Mouse (Mus musculus) ES-E14 (cell line): ENCODE data around the gene Hoxc10. TPM values are rescaled to one million over a fixed set of nuclear protein-coding genes. Genes with fewer than 3 reads are reported as not detected.

ENCODE experiments used
- DNase-seq: peaks from one replicate; pipeline ENCODE4 v3.0.0-alpha.2; 2013; ENCODE audit warnings: low read depth, low spot score
- H3K27ac ChIP-seq: 2 replicates; pipeline ENCODE4 v1.5.1; 2012; ENCODE audit warnings: low read depth, mild to moderate bottlenecking, low read length, moderate library complexity, mixed read lengths; ENCODE audit not compliant: poor library complexity, insufficient read depth, severe bottlenecking
- H3K36me3 ChIP-seq: 2 replicates; pipeline ENCODE4 v1.6.1; 2012; ENCODE audit warnings: mild to moderate bottlenecking, low read length, moderate library complexity, mixed read lengths; ENCODE audit not compliant: control insufficient read depth, poor library complexity, insufficient read depth, severe bottlenecking
- H3K4me1 ChIP-seq, 2 experiments: fragments of 150-350 bp in 1 of 2; sonication (generic) in 1 of 2; 2 replicates each; pipeline ENCODE4 v1.6.1; 2012; ENCODE audit warnings: low read length in 2 of 2, mild to moderate bottlenecking in 1 of 2, mixed read lengths in 1 of 2; ENCODE audit not compliant: control insufficient read depth in 2 of 2, insufficient read depth in 2 of 2, poor library complexity in 1 of 2
- H3K4me3 ChIP-seq, 2 experiments: fragments of 150-350 bp in 1 of 2; sonication (generic) in 1 of 2; 2 replicates each; pipeline ENCODE4 v1.5.1; 2012; ENCODE audit warnings: low read length in 2 of 2, low read depth in 1 of 2, mild to moderate bottlenecking in 1 of 2, mixed read lengths in 1 of 2; ENCODE audit not compliant: insufficient read depth in 1 of 2, poor library complexity in 1 of 2, severe bottlenecking in 1 of 2
- H3K9ac ChIP-seq: 2 replicates; pipeline ENCODE4 v1.6.1; 2012; ENCODE audit warnings: low read depth, mild to moderate bottlenecking, low read length, mixed read lengths; ENCODE audit not compliant: poor library complexity, insufficient read depth, severe bottlenecking
- H3K9me3 ChIP-seq: fragments of 150-350 bp; sonication (generic); 2 replicates; pipeline ENCODE4 v1.6.1; 2012; ENCODE audit warnings: low read depth, mild to moderate bottlenecking, low read length; ENCODE audit not compliant: control insufficient read depth, insufficient read depth
- CHD2 ChIP-seq: IDR thresholded peaks from 2 replicates; pipeline ENCODE4 v1.6.1; 2014; ENCODE audit warnings: mild to moderate bottlenecking, low read depth, low read length, inconsistent platforms
- HCFC1 ChIP-seq: IDR thresholded peaks from 2 replicates; pipeline ENCODE4 v1.6.1; 2012; ENCODE audit warnings: low read length, inconsistent platforms, borderline replicate concordance; ENCODE audit not compliant: insufficient read depth
- MAFK ChIP-seq: IDR thresholded peaks from 2 replicates; pipeline ENCODE4 v1.6.1; 2014; ENCODE audit warnings: mild to moderate bottlenecking, low read depth, low read length, inconsistent platforms; ENCODE audit not compliant: insufficient read depth
- ZC3H11A ChIP-seq: IDR thresholded peaks from 2 replicates; pipeline ENCODE4 v1.6.1; 2012; ENCODE audit warnings: low read depth, mild to moderate bottlenecking, inconsistent platforms, low read length, borderline replicate concordance
- ZNF384 ChIP-seq: IDR thresholded peaks from 2 replicates; pipeline ENCODE4 v1.6.1; 2012; ENCODE audit warnings: low read depth, low read length, inconsistent platforms
- in situ Hi-C, 2 experiments: fragments of 600-800 bp; cut with MboI; formaldehyde crosslinking; loops; one replicate each; pipeline ENCODE4 v1.15.1; 2025; ENCODE audit warnings: low sequenced_read_pairs in 2 of 2, inconsistent platforms in 1 of 2; ENCODE audit not compliant: unreplicated experiment in 2 of 2
- total RNA-seq: library from RNA; depleted of rRNA; stranded (reverse); fragments of 300-350 nt; gene quantifications from 2 replicates; pipeline ENCODE4 v1.2.3, GENCODE M21; 2012

Gene Hoxc10
- total RNA-seq, 1 experiment: 0.58 TPM

DNA sequence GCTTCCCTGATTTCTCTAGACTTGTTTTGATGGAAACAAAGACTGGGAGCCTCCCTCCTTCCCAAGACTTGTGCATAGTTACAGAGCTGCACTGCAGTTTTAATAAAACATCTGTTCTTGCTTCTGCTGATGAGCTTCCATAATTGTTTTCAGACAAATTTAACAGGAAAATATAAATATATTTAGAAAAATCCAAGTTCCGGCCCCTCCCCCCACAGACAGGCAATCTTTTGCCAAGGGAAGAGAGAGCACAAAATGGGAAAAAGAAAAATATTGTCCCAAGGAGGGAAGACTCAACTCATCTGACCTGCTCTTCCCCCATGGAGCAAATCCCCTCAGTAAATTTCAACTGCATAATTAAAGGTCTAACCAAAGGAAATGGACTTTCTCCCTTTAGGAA is 39.7 kb downstream of the Hoxc10 start:
- no peaks in the 10 kb centered on the region for H3K9me3 ChIP-seq
- H3K36me3 ChIP-seq: no peaks in the 10 kb centered on the region
- peaks cover 0 to 3% of the 10 kb centered on the region in 2 experiments; a peak in 1 of 4 replicates for H3K4me1 ChIP-seq
- no peak for TF ChIP-seq CHD2
- no peak for TF ChIP-seq HCFC1
- no peak for TF ChIP-seq ZC3H11A
- no peak for TF ChIP-seq MAFK
- no peak for TF ChIP-seq ZNF384
- in situ Hi-C loops: no loop called here
- no peak overlapping the region for H3K27ac ChIP-seq
- H3K4me3 ChIP-seq: no peak overlapping the region
- no peak for DNase-seq
- no peak overlapping the region for H3K9ac ChIP-seq

- TF ChIP-seq CHD2 (no peak), ZNF384 (no peak), ZC3H11A (no peak), MAFK (no peak), HCFC1 (no peak)
- Histone ChIP-seq H3K36me3 (no peaks in the 10 kb centered on the region), H3K4me1 (peaks cover 0 to 3% of the 10 kb centered on the region in 2 experiments; a peak in 1 of 4 replicates), H3K27ac (no peak overlapping the region), H3K4me3 (peak overlapping the region in 1 of 2 experiments; percentile 4; a peak in 2 of 4 replicates), H3K9ac (no peak overlapping the region), H3K9me3 (no peaks in the 10 kb centered on the region)
- in situ Hi-C loops: loop anchor here in 1 of 2 experiments (10.0 kb wide), 1 partner anchor 165 kb away; no protein-coding TSS in a partner anchor
- no peak for DNase-seq
Observed at GRCm38 (mm10) chr15:103009265-103010111, 42.9 kb downstream of the Hoxc10 start.

GRCm38 (mm10) chr15:103010112-103010846 is 43.7 kb downstream of the Hoxc10 start:
- Histone ChIP-seq H3K4me1 (peaks cover 0 to 3% of the 10 kb centered on the region in 2 experiments; a peak in 1 of 4 replicates), H3K9ac (no peak overlapping the region), H3K27ac (no peak overlapping the region), H3K9me3 (no peaks in the 10 kb centered on the region), H3K4me3 (no peak overlapping the region; a peak in 1 of 4 replicates), H3K36me3 (no peaks in the 10 kb centered on the region)
- no peak for TF ChIP-seq ZC3H11A
- TF ChIP-seq HCFC1: no peak
- TF ChIP-seq MAFK: no peak
- TF ChIP-seq CHD2: no peak
- in situ Hi-C loops: loop anchor here in 1 of 2 experiments (10.0 kb wide), 1 partner anchor 165 kb away; no protein-coding TSS in a partner anchor
- DNase-seq: no peak

DNA sequence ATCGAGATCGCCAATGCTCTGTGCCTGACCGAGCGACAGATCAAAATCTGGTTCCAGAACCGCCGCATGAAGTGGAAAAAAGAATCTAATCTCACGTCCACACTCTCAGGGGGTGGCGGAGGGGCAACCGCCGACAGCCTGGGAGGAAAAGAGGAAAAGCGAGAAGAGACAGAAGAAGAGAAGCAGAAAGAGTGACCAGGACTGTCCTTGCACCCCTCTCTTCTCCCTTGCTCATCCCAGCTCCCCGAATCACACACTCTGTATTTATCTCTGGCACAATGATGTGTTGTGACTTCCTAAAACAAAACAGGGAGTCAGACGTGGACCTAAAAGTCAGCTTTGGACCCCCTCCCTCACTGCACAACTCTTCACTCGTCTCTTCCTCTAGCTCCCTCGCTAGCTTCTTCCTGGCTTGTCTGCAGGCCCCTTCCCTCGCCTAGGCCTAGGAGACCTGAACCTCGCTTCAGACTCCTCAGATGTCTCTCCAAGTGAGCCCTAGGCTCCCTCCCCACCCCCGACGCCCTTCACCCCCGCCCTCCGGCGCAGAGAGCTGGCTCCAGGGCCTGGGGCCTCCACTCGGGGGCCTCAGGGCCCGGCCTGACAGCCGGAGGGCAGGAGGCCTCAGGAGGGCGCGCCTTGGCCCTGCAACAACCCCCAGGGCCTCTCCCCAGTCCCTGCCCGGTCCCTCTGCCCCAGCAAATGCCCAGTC is 44.4 kb downstream of the Hoxc10 start:
- Histone ChIP-seq H3K9ac (no peak overlapping the region), H3K4me1 (peaks cover 0 to 3% of the 10 kb centered on the region in 2 experiments; a peak in 1 of 4 replicates), H3K36me3 (no peaks in the 10 kb centered on the region), H3K4me3 (no peak overlapping the region), H3K9me3 (no peaks in the 10 kb centered on the region), H3K27ac (no peak overlapping the region)
- DNase-seq: no peak
- in situ Hi-C loops: loop anchor here in 1 of 2 experiments (10.0 kb wide), 1 partner anchor 164 kb away; no protein-coding TSS in a partner anchor
- TF ChIP-seq MAFK: no peak
